Mouse (Mus musculus) bone marrow, adult 2 months (tissue): ENCODE measurements around the gene Txnrd1.

Experiments
- CTCF ChIP-seq: fragments of 200-500 bp; IDR thresholded peaks from 2 replicates; pipeline ENCODE4 v1.5.1; 2011; ENCODE audit warnings: low read length, control low read depth; ENCODE audit not compliant: control insufficient read depth, insufficient read depth
- POLR2A ChIP-seq: fragments of 200-500 bp; IDR thresholded peaks from 2 replicates; pipeline ENCODE4 v1.6.1; 2011; ENCODE audit warnings: low read depth, mild to moderate bottlenecking, control low read depth, low read length, borderline replicate concordance; ENCODE audit not compliant: control insufficient read depth

- TF ChIP-seq CTCF (no peak), POLR2A (no peak)
Measured at GRCm38 (mm10) chr10:82792311-82792710, 41.4 kb upstream of the Txnrd1 start.
